8 mouse cellular contexts compared by ENCODE assay signal in the genomic region with DNA sequence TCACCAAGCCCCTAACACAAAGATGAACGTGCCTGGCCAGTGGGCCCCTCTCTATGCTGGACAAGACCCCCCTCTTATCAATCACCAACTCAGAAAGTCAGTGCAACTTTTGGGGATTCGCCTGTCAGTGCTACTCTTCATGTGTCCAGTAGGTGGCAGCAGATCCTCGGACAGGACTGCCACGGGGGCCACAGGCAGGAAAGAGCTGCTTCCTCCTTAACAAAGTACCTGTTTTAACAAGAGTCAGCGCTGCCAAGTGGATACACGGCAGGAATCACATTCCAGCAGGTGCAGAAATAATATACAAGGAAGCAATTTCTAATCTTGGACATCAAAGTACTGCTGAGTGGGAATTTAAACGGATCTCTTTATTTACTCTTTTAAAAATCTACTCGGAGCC.
A peak's percentile ranks its signal among the peaks of the same experiment; 100 is the strongest.
DNase-seq lines count a peak whose midpoint lies in the region; ATAC-seq and TF ChIP-seq lines count a peak whose summit lies in the region.

No protein-coding gene starts in this region.

- TF ChIP-seq CTCF in liver, adult 2 months (IDR thresholded peaks at IDR 0.05; ENCODE audit: low read depth, low read length): peak; percentile 96
- peak; percentile 99 for TF ChIP-seq CTCF in stomach, postnatal 0 days (IDR thresholded peaks at IDR 0.05; ENCODE audit: low read depth)

- WGBS in forebrain, embryonic 15.5 days: 11% methylated on average over 8 of the region's 8 CpGs
- 5% methylated on average over 8 of the region's 8 CpGs for whole genome bisulfite sequencing in intestine, embryonic 16.5 days
- WGBS in liver, adult 2 months: 10% methylated on average over 8 of the region's 8 CpGs
- 4% methylated on average over 8 of the region's 8 CpGs for WGBS in stomach, postnatal 0 days

- ATAC-seq in forebrain, embryonic 15.5 days (replicated peaks): 0 out of 2 replicates have a peak, but pooled peaks have one; percentile 23
- ATAC-seq in intestine, embryonic 16.5 days: 0 out of 2 replicates have a peak, but pooled peaks have one; percentile 48
- peak; percentile 65 for ATAC-seq in stomach, postnatal 0 days (ENCODE audit: low FRiP score, low TSS enrichment)

- H3K4me3 ChIP-seq in forebrain, embryonic 15.5 days: no peak overlapping the region
- no peak overlapping the region for H3K4me3 ChIP-seq in intestine, embryonic 16.5 days (ENCODE audit: low read length)
- H3K4me3 ChIP-seq in liver, adult 2 months (ENCODE audit: insufficient read depth, low read depth, low read length): no peak overlapping the region
- H3K4me3 ChIP-seq in stomach, postnatal 0 days (ENCODE audit: low read depth, low read length): no peak overlapping the region

- H3K4me1 ChIP-seq in forebrain, embryonic 15.5 days: peaks cover 5% of the 10 kb centered on the region; the same call in 1 of the 2 replicates
- H3K4me1 ChIP-seq in intestine, embryonic 16.5 days (ENCODE audit: control insufficient read depth, insufficient read depth, low read length): no peaks in the 10 kb centered on the region
- no peaks in the 10 kb centered on the region for H3K4me1 ChIP-seq in liver, adult 2 months (ENCODE audit: control insufficient read depth, insufficient read depth, low read length)
- H3K4me1 ChIP-seq in stomach, postnatal 0 days (replicated peaks; ENCODE audit: control insufficient read depth, insufficient read depth): no peaks in the 10 kb centered on the region

- no peaks in the 10 kb centered on the region for H3K27me3 ChIP-seq in forebrain, embryonic 15.5 days
- H3K27me3 ChIP-seq in intestine, embryonic 16.5 days (replicated peaks; ENCODE audit: control insufficient read depth, insufficient read depth, low read length): 0 out of 2 replicates have a peak, but pooled peaks cover 5% of the 10 kb centered on the region
- H3K27me3 ChIP-seq in liver, adult 2 months (ENCODE audit: control insufficient read depth, insufficient read depth, low read length): no peaks in the 10 kb centered on the region
- H3K27me3 ChIP-seq in stomach, postnatal 0 days (ENCODE audit: control insufficient read depth, insufficient read depth, low read length): no peaks in the 10 kb centered on the region

- no peaks in the 10 kb centered on the region for H3K79me2 ChIP-seq in liver, adult 2 months (ENCODE audit: control insufficient read depth, insufficient read depth, low read length)

- TF ChIP-seq POLR2A in liver, adult 2 months (IDR thresholded peaks at IDR 0.05; ENCODE audit: extremely low read depth, insufficient read depth, low read length): no peak

- H3K9ac ChIP-seq in forebrain, embryonic 15.5 days (replicated peaks): no peak overlapping the region
- H3K9ac ChIP-seq in intestine, embryonic 16.5 days (ENCODE audit: low read depth, low read length): no peak overlapping the region
- no peak overlapping the region for H3K9ac ChIP-seq in liver, adult 2 months (ENCODE audit: low read depth, low read length)
- no peak overlapping the region for H3K9ac ChIP-seq in stomach, postnatal 0 days (ENCODE audit: low read length)

- no peaks in the 10 kb centered on the region for H3K36me3 ChIP-seq in forebrain, embryonic 15.5 days
- H3K36me3 ChIP-seq in intestine, embryonic 16.5 days (ENCODE audit: control insufficient read depth, insufficient read depth, low read length): no peaks in the 10 kb centered on the region
- H3K36me3 ChIP-seq in liver, adult 2 months (ENCODE audit: control insufficient read depth, insufficient read depth, low read length): no peaks in the 10 kb centered on the region
- no peaks in the 10 kb centered on the region for H3K36me3 ChIP-seq in stomach, postnatal 0 days (ENCODE audit: control insufficient read depth, insufficient read depth, low read length)

- H3K4me2 ChIP-seq in forebrain, embryonic 15.5 days (replicated peaks): no peak overlapping the region
- H3K4me2 ChIP-seq in intestine, embryonic 16.5 days (ENCODE audit: low read depth, low read length): no peak overlapping the region
- no peak overlapping the region for H3K4me2 ChIP-seq in stomach, postnatal 0 days (replicated peaks; ENCODE audit: low read depth)

- H3K9me3 ChIP-seq in forebrain, embryonic 15.5 days: no peaks in the 10 kb centered on the region
- H3K9me3 ChIP-seq in intestine, embryonic 16.5 days (ENCODE audit: control insufficient read depth, low read length): no peaks in the 10 kb centered on the region
- H3K9me3 ChIP-seq in stomach, postnatal 0 days (ENCODE audit: control insufficient read depth, low read length): no peaks in the 10 kb centered on the region

- DNase-seq in left cerebral cortex, adult 18-20 months (ENCODE audit: low spot score in 2 of 2): peak; percentile 58 to 66
- DNase-seq in left cerebral cortex, adult 11 months (ENCODE audit: low spot score): no peak
- DNase-seq in c-Kit-positive CD71-negative TER-119-negative erythroid progenitor cells, embryonic 14.5 days (ENCODE audit: low read depth): peak; percentile 43
- peak; percentile 21 for DNase-seq in liver, adult 2 months (ENCODE audit: extremely low read depth, low read depth, low spot score)
- peak; percentile 47 to 68 for DNase-seq in natural killer cell, adult 2 months (ENCODE audit: low spot score in 2 of 2)
- DNase-seq in stomach, postnatal 0 days (ENCODE audit: low spot score): peak; percentile 73

- no peak overlapping the region for H3K27ac ChIP-seq in forebrain, embryonic 15.5 days (replicated peaks)
- no peak overlapping the region for H3K27ac ChIP-seq in intestine, embryonic 16.5 days (ENCODE audit: low read length)
- no peak overlapping the region for H3K27ac ChIP-seq in liver, adult 2 months (replicated peaks; ENCODE audit: insufficient read depth, low read depth, low read length)
- no peak overlapping the region for H3K27ac ChIP-seq in stomach, postnatal 0 days (replicated peaks)

- no peak for TF ChIP-seq EP300 in stomach, postnatal 0 days (optimal IDR thresholded peaks at IDR 0.05)
